Mouse (Mus musculus) adipocyte (in vitro differentiated cells): ENCODE measurements around the gene Rab10.
"Not testable (repeated sequence)": the region's sequence is repeated elsewhere in the genome, so short reads cannot be mapped to it uniquely, and the experiment has no call there.

Experiments
- DNase-seq: peaks from one replicate; pipeline ENCODE4 v3.0.0-alpha.2; 2016; ENCODE audit warnings: low spot score

Gene Rab10

DNA sequence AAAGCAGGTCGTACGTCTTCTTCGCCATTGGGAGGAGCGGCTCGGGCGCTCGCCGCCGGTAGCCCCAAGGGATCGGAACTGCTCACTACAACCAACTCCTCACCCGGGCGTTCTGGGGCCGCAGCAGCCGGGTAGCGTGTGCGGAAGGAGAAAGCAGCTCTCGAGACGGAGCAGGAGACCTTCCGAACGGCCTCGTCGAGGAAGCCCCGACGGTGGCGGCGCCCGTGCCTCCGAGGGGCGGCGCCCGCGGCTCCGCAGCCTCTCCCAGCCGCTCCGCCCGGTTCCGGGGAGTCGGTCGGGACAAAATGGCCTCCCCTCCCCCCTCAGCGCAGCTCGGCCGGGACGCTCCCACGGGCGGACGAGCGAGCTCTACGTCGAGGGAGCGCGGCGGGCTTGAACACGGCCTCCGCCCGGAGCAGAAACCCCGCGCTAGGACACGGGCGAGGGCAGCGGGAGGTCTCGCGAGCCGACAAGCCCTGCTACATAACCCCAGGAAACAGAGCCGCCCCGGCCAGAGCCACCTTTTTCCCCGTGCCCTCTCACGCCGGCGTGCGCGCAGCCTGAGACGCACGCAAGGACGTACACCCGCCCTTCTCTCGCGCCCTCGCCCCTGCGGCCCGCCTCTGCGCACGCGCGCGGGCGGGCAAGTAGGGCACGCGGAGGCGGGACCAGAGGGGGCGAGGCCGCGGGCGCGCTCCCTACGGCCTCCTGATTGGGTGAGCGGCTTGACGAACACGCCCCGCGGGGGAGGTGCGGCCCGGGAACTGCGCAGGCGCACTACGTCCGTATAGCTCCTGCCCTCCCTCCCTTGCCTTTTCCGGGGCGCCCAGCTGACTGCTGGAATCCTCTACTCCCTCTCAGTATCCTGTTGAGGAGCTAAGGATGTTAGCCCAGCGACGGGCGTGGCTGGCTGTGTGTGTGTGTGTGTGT is at the start of gene Rab10:
Gene Rab10 (minus strand): TSS at position 579 of the 930 bp plus-strand sequence.
- peak; percentile 98 for DNase-seq

DNA sequence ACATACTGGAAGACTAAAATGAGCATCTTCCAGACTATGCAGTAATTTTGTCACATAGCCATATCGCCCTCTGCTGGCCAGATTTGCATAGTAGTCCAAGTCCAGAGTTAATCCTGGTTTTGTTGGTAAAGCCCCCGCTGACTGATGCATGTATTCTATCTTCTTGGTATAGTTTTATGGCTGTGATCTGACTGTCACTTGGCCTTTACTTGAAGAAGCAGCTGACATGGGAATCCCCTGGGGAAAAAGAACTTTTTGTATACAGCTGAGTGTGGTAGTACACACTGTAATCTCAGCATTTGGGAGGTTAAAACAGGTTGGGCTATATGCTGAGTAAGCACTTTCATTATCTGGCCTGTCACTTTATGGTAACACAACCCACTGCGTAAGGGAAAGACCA is 49.5 kb upstream of the Rab10 start:
- DNase-seq: peak; percentile 89

DNA sequence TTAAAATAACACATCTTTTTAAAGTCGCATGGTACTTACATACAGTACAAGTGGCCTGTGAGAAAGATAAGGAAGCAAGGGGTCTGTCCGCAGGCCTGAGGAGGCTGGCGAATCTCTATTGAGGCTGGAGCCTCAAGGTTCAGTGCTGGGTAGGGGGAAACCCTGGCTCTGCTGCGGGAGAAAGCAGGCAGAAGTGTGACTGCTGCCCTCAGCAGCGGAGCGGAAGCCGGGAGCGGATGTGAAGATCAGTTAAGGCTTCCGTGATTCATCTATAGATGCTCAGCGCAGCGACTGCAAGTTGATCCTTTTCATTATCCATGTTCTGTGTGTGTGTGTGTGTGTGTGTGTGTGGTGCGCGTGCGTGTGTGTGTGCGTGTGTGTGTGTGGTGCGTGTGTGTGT is 47.1 kb upstream of the Rab10 start:
- no peak for DNase-seq

DNA sequence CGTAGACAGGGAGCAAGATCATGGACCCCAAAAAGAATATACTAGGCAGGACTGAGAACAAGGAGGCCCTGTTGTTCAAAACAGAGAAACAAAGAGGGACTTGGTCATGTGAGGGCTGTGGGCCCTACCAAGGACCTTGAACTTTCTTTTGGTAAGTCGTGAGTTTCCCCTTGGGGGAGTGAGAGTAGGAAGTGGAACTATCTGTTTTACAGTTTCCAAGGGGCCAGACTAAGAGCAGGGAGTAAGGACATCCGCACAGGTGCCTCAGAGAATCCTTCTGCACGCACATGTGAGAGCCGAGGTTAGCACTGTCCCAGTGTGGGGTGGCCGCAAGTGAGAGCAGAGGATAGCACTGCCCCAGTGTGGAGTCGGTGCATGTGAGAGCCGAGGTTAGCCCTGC is 45.3 kb upstream of the Rab10 start:
- DNase-seq: no peak

DNA sequence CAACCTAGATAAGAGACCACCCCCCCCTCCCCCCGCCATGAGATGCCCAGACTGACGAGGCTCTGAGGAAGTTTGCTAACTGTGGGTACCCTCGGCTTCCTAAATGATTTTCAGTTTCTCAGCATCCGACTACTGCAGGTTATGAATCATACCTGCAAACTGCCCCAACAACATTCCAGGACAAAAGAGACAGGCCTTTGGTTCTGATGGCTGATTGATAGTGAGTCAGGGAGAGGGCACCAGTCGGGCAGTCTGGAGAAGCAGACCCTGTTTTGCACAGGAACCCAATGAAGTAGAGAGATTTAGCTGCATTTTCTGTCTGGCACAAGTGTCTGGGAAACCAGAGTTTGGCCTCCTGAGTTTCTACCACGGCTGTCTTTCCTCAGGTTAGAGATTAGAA is 42.4 kb upstream of the Rab10 start:
- no peak for DNase-seq

DNA sequence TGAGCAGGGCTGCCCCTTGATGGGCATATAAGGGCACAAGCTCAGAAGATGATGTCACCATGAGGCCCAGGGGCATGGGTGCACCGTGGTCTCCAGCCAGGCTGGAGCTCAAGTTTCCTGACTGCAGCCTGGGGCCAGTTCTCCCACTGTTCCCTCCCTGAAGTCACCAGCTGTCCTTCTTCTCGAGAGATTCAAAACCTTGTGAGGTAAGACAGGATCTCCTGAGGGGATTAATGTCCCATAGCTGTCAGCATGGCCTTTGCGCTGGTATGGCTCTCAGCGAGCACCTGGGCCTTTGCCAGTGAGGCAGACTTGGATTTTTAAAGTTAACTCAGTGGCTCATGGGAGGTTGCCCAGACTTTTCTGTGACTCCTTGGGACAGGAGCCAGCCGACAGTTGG is 40.4 kb upstream of the Rab10 start:
- DNase-seq: peak; percentile 97

DNA sequence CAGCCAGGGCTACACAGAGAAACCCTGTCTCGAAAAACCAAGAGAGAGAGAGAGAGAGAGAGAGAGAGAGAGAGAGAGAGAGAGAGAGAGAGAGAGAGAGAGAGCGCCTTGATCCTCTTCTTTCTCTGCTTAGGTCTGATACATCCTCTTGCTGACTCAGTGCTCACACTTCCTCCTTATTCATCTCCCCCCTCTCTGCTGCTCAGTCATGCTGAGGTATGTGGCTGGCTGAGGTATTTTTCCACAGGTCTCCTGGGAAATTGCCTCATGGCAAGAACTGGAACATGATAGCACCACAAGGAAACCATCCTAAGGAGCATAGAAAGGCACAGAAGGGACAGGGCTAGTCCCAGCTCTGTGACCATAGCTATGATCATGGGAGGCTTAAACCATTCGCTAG is 39.6 kb upstream of the Rab10 start:
- DNase-seq: peak; percentile 35

DNA sequence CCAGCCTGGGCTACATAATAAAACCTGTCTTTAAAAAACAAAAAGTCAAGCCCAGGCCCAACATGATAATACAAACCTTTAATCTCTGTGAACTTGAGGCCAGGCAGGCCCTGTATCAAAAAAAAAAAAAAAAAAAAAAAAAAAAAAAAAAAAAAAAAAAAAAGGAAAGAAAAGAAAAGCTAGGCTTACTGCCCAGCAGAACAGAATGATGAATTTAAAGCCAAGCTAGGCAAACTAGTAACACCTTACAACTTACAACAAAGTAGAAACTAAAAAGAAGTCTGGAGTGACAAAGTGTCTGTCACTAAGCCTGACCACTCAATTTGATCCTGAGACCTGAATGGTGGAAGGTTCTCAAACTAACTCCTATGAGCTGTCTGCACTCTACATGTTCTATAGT is 37.9 kb upstream of the Rab10 start:
- DNase-seq: no peak

DNA sequence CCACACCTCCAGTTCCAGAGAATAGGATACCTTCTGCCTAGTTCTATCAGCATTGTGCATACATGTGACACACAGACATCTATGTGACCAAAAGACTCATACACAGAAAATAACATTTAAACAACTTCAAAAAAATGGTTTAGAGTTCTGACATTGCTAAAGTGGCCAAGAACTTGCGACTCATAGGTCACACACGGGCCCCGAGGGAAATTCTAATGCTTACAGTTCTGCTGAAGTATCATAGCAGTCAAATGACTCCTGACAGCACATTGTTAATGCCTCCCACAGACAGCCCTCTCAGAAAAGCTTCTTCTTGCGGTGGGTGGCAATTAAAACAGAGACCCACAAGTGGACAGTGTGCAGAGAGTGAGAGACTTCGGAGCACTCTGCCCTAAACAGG is 35.3 kb upstream of the Rab10 start:
- peak; percentile 55 for DNase-seq

DNA sequence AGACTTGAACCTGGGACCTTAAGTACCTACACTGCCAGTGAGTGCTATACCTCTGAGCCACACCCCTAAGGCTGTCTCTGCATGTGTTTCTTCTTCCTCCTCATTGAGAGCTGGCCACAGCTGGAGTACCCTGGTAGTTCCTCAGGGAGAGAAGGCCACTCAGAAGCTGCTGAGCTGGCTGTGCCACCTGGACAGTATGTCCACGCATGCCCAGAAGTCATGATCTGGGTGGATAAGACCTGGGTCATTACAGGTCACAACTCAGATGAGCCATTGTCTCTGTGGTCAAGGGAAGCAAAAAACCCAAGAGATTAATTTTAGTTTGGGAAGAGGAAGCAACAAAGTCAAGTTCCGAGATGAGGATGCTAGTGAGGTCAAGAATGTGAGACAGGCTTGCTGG is 34.4 kb upstream of the Rab10 start:
- no peak for DNase-seq

DNA sequence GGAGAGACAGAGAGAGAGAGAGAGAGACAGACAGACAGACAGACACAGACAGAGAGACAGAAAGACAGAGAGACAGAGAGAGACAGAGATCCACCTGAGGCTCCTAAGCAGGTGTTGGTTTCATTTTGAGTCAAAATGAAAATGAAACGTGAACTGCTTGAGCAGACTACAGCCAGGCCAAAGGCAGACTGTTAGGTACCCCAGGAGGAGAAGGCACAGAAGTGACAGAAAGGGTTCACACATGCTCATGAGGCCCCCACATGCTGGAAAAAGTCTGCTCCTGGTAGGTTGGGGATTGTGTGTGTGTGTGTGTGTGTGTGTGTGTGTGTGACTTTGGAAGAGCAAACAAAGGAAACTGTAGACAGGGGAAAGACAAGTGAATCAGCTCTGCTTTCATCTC is 29.2 kb upstream of the Rab10 start:
- no peak for DNase-seq

DNA sequence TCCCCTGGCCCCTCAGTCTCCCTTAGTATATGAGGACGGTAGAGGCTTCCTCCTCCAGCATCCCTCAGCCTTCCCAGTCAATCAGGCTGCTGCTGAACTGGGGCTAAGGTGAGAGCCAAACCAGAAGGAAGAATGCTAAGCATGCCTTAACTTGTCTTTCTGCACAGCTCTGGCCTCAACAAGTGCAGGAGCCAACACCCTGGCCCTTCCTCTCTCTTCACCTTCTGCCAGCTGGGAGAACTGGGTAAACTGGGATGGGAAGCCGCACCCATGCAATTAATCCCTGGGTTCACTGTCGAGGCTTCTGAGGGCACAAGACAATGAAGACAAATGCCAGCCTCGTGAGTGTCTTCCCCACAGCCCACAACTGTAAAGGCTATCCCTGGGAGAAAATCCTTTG is 19.9 kb upstream of the Rab10 start:
- DNase-seq: no peak

DNA sequence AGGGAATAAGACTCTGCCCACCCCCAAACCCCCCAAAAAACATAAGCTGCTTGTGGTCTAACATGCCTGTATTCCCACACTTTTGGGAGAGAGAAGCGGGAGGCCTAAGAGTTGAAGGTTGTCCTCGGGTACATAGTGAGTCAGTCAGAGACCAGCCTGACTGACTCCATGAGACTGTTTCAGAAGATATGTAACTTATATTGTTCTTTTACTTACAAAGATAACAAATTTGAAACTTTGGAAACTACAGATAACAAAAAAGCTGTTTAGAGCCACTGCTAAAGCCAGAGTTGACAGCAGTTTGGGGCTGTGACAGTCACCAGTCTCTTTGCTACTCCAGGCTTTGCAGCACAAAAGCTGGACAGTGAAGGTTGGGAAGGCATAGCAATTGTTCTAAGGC is 15.5 kb upstream of the Rab10 start:
- no peak for DNase-seq

DNA sequence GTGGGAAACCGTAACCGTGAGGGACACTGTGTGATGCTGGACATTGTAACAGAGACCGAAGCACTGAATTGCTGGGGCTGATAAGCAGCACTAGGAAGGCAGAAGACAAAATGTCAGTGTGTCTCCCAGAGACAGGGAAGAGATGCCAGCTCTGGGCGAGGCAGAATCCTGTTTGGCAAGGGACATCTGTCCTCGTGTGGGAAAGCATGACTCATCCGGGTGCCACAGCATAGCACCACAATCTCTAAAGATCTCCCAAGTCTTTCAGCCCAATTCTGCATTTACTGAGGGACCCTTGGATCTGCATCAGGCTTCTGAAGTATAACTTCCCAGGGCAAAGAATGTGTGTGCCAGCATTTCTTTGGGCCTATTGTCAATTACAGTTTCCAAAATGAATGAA is 13.5 kb upstream of the Rab10 start:
- DNase-seq: peak; percentile 70

DNA sequence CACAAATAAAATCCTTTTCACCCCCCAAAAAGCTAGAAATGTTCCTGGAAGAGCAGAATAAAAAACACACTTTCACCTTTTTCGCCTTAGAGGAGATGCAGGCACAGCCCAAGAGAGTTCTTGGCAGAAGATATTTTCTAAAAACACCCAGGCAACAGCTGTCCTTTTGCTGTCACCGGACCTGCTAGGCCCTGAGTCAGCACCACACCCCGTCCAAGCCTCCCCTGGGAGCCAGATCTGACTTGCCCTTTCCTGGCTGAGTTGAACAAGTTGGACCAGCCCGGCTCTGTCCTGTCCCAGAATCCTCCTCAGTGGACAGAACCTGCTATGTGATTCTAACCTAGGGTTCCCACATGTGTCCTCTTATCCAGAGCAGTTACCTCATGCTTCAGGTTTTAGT is 9.6 kb upstream of the Rab10 start:
- DNase-seq: peak; percentile 84

DNA sequence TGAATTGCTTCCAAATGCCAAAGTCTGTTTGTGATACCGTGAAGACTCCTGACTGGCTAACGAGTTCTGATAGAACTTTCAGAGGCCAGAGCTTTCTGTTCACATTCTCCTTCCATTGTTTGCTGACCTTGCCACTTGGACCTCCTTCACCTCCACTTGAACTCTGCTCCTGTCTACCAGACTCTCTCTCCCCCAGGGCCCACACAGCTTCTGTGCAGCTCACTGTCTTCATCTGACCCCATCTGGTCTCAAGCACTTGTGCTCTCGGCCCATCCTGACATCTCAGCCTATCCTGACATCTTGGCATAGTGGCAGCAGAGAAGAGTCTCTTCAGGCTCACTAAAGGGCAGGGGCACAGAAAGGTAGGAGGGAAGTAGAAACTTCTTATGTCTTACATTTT is 7.2 kb upstream of the Rab10 start:
- DNase-seq: no peak

DNA sequence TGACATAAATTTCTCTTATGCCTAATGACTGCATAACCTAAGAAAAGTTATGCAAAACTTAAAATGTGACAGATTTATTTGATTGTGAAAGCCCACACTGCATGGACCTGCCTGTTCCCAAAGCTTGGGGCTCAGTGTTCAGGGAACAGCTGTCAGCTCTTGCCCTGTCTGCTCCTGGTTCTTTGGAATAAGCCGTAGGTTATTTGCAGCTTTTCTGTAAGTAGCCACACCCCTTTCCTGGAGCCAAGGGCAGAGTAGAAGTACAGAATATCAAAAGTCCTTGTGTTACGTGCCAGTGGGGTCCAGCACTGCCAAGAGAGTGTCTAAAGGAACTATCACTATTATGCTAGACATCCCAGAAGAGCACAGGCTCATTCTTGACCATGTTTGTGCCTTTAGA is 6.3 kb upstream of the Rab10 start:
- DNase-seq: peak; percentile 58

DNA sequence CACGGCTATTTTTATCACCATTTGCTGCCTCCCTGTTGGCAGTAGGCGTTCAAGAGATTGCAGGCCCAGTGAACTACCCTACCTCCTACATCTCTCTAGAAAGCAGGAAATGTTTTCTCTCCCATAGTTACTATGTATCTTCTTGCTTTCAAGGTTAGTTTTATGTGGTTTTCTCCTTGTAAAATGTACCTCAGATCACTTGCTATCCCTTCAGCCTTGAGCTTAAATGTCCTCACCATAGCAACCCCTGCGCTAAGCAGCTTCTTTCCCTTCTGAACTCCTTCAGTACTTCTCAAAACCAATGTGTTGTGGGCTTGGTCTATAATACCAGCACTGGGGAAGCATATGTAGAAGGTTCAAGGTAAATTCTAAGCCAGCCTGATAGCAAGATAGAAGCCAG is 3.1 kb upstream of the Rab10 start:
- DNase-seq: no peak

DNA sequence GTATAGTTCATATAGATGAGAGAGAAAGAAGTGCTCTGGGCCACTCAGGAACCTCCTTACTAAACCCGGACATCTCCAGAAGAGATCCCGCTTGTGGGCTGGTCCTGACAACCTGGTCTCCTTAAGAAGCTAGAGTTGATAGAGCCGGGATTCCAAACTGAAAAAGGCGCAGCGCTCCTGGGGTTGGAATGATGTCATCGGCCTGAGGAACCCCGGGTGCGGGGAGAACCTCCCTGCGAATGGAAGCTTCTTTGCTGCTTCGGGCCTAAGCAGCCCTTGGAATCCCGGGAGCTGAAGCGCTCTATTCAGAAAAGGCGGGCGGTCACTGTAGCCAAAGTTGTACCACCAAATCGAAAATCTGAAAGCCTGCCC is 538 bp upstream of the Rab10 start:
- no peak for DNase-seq

DNA sequence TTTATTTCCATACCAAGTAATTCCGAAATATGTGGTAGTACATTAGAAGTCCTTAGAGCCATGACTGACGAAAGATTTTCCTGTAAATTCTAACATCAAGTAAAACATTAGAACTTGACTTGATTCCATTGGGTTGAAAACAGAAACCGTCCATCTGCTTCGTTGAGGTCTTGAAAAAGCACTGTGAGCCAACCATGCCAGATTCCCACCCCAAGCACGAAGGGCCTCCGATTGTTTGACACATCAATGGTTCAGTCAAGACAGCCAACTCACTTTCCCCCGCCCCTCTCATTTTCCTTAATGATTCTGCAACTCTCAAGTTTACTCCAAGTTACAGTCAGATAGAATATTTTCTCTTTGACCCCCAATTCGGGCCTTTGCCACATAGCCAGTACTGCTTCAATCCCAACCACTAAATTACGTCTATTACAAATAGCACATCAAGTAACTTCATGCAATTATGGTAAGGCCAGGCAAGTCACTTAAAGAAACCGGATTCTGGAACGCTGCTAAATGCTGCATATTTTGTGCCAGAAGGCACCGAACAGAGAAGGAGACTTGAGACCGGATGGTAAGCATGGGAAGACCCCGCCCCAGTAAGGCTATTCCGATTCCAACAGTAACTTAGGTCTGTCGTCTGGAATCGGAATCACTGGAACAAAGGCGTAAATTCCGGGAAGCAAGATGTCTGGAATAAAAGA is 1.1 kb downstream of the Rab10 start:
- DNase-seq: peak; percentile 56

DNA sequence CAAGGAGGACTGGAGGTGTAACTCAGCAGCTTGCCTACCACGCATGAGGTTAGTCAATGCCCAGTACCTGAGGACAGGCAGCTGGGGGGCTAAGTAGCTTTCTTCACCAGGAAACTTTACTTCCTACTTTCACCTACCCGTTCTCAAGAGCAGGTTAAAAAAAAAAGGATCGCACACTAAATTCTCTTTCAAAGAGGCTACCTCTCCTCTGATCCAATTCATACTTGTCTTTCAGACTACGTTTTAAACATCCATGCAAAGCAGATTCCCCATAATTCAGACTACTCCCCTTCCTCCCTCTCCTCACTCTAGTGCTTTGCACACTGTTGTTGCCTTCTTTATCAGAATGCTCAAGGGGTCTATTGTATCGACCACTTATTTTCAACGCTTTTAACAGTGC is 2.2 kb downstream of the Rab10 start:
- no peak for DNase-seq

DNA sequence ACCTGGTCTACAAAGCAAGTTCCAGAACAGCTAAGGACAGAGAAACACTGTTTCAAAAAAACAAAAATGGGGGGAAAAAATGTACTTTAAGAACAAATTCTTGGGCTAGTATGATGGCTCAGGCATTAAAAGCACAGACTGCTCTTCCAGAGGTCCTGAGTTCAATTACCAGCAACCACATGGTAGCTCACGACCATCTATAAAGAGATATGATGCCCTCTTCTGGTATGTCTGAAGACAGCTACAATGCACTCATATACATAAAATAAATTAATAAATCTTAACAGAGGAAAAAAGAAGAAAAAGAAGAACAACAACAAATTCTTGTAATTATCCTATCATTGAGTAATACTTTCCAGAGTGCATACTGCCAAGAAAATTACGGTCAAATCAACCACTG is 4.5 kb downstream of the Rab10 start:
- no peak for DNase-seq

DNA sequence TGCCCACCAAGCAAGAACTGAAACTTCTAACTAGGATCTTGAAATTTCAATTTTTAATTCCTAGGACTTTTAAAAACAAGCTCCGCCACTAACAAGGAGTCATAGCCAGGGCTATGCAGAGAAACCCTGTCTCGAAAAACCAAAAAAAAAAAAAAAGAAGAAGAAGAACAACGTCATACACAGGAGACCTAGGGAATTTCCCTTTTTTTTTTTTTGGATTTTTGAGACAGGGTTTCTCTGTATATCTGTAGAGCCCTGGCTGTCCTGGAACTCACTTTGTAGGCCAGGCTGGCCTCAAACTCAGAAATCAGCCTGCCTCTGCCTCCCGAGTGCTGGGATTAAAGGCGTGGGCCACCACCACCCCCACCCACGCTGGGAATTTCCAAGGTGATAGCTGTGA is 12.1 kb downstream of the Rab10 start:
- not testable (repeated sequence) for DNase-seq

DNA sequence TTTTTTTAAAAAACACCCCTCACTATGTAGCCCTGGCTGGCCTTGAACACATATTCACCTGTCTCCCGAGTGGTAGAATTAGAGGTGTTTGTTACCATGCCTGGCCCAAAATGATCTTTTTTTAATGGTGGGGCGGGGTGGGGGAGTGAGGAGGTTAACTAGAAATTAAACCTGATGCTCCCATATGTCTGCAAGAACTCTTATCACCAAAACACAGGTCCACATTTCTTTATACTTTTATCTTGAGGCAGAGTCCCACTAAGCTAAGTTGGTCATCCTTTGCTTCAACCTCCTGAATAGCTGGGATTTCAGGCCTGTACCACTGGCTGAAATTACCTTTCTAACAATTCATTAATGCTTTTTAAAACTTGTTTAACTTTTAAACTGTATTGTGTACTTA is 13.7 kb downstream of the Rab10 start:
- no peak for DNase-seq
